Mouse (Mus musculus): Measurements from ENCODE around the gene St3gal2. TPM values are rescaled to one million over a fixed set of nuclear protein-coding genes. Genes with fewer than 3 reads are reported as not detected.
"Not testable (repeated sequence)": the region's sequence is repeated elsewhere in the genome, so short reads cannot be mapped to it uniquely, and the experiment has no call there.

Gene St3gal2
- polyA plus RNA-seq, 1 experiment from 2014 or later: 44.2 TPM

- WGBS: 4% methylated on average over 58 of the region's 58 CpGs
- Histone ChIP-seq H3K9ac (replicated peaks) (peak within 1 kb of the TSS; percentile 90), H3K27ac (peak within 1 kb of the TSS; percentile 89), H3K4me2 (peak within 1 kb of the TSS; percentile 79), H3K4me1 (replicated peaks) (peaks cover 4% of the 10 kb centered on the region), H3K36me3 (peaks cover 17% of the 10 kb centered on the region), H3K9me3 (no peaks in the 10 kb centered on the region), H3K4me3 (replicated peaks) (peak within 1 kb of the TSS; percentile 85), H3K27me3 (no peaks in the 10 kb centered on the region)
- peak; percentile 79 for ATAC-seq (ENCODE audit: insufficient number of reproducible peaks, insufficient read depth, low FRiP score, low TSS enrichment, low read depth)
Observed at GRCm38 (mm10) chr8:110997547-110998531, 78.1 kb downstream of the St3gal2 start, which contains the start of gene Ddx19a. Gene Ddx19a (minus strand): TSS chr8:110997800.

GRCm38 (mm10) chr8:111010230-111010991 is 90.7 kb downstream of the St3gal2 start:
- H3K4me1 ChIP-seq (replicated peaks); H3K27ac ChIP-seq; H3K9ac ChIP-seq (replicated peaks); ATAC-seq (ENCODE audit: insufficient number of reproducible peaks, insufficient read depth, low FRiP score, low TSS enrichment, low read depth); H3K4me3 ChIP-seq (replicated peaks); H3K4me2 ChIP-seq; H3K9me3 ChIP-seq; H3K27me3 ChIP-seq: not testable (repeated sequence)
- WGBS: 90% methylated on average over 9 of the region's 10 CpGs
- H3K36me3 ChIP-seq: peaks cover 44% of the 10 kb centered on the region

Small RNAs within 50 kb of the gene (microRNA-seq; reads per million reads assigned to microRNA genes)
- 0.70 reads per million for gene Mir3473d

Other genes with a start within 250 kb of the St3gal2 start
- gene Mtss1l, start 198.4 kb upstream of the St3gal2 start, polyA plus RNA-seq (2016; fragmentation: Nextera tagmentation; extraction: Ambion mirVana): 11.8 and 19.2 TPM in 2 replicates
- gene Il34, start 114.0 kb upstream of the St3gal2 start, polyA plus RNA-seq (2016; fragmentation: Nextera tagmentation; extraction: Ambion mirVana): 0.15 and 0.44 TPM in 2 replicates
- gene Cog4, start 73.3 kb upstream of the St3gal2 start, polyA plus RNA-seq (2016; fragmentation: Nextera tagmentation; extraction: Ambion mirVana): 84.9 and 88.6 TPM in 2 replicates
- gene Sf3b3, start 73.1 kb upstream of the St3gal2 start, polyA plus RNA-seq (2016; fragmentation: Nextera tagmentation; extraction: Ambion mirVana): 207 and 211 TPM in 2 replicates
- gene Fuk, start 17.4 kb upstream of the St3gal2 start, polyA plus RNA-seq (2016; fragmentation: Nextera tagmentation; extraction: Ambion mirVana): 17.9 and 20.3 TPM in 2 replicates
- gene Ddx19a, start 77.9 kb downstream of the St3gal2 start, polyA plus RNA-seq (2016; fragmentation: Nextera tagmentation; extraction: Ambion mirVana): 14.5 and 17.3 TPM in 2 replicates
- gene Ddx19b, start 111.8 kb downstream of the St3gal2 start, polyA plus RNA-seq (2016; fragmentation: Nextera tagmentation; extraction: Ambion mirVana): 6.5 and 6.6 TPM in 2 replicates
- 65.5 and 73.8 TPM in 2 replicates for gene Aars, start 113.2 kb downstream of the St3gal2 start, polyA plus RNA-seq (2016; fragmentation: Nextera tagmentation; extraction: Ambion mirVana)
- gene Exosc6, start 136.4 kb downstream of the St3gal2 start, polyA plus RNA-seq (2016; fragmentation: Nextera tagmentation; extraction: Ambion mirVana): 23.2 and 24.2 TPM in 2 replicates
- 0.24 TPM in 1 of 2 replicates, not detected in the other for gene Clec18a, start 172.5 kb downstream of the St3gal2 start, polyA plus RNA-seq (2016; fragmentation: Nextera tagmentation; extraction: Ambion mirVana)
- gene Pdpr, start 174.7 kb downstream of the St3gal2 start, polyA plus RNA-seq (2016; fragmentation: Nextera tagmentation; extraction: Ambion mirVana): 14.5 and 14.7 TPM in 2 replicates